Mouse (Mus musculus): ENCODE measurements around the gene Zfp319. TPM values are rescaled to one million over a fixed set of nuclear protein-coding genes. Genes with fewer than 3 reads are reported as not detected.
"Not testable (repeated sequence)": the region's sequence is repeated elsewhere in the genome, so short reads cannot be mapped to it uniquely, and the experiment has no call there.

The Zfp319 gene
- 10 to 100 TPM; 17.6 to 18.5 TPM for total RNA-seq (2021)
- long read RNA-seq, full-length matches to known transcripts = 14 of 28 reads
- long read RNA-seq, partial matches to known transcripts = 0 of 28 reads
- long read RNA-seq, other reads (novel, unspliced or antisense) = 14 of 28 reads

GRCm38 (mm10) chr8:95331720-95332436 lies at the start of gene Zfp319, which contains the start of gene Usb1:
Zfp319 (minus strand) TSS chr8:95331950.
Usb1 (plus strand) TSS chr8:95332284.
- DNase-seq (ENCODE audit: low spot score in 2 of 2) = peak; percentile 84 to 91

DNA sequence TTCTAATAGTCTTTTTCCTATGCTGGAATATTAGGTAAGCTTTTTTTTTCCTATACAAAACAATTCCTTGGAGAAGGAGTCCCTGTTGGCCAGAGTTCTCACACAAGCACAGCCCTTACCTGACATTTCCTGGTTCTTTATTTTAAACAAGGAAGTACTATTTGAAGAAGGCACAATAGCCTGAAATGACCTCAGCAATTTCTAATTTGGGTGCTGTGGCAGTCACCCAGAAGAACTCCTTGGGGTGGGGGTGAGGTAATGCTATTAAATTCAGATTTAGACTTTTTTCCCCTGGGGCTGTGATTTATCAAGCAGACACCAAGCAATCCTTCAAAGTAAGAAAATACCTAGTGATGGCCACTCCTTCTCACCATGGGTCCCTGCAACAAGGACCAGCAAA lies 49.2 kb upstream of the Zfp319 start:
- DNase-seq (ENCODE audit: low spot score in 2 of 2) = no peak

DNA sequence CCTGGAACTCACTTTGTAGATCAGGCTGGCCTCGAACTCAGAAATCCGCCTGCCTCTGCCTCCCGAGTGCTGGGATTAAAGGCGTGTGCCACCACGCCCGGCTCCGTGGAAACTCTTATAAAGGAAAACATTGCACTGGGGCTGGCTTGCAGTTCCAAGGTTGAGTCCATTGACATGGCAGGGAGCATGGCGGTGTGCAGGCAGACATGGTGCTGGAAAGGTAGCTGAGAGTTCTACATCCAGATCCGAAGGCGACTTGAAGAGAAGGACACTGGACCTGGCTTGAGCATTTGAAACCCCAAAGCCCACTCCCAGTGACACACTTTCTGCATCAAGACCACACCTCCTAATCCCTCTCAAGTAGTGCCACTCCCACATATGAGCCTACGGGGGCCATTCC lies 47.2 kb upstream of the Zfp319 start:
- DNase-seq (ENCODE audit: low spot score in 2 of 2) = not testable (repeated sequence)

DNA sequence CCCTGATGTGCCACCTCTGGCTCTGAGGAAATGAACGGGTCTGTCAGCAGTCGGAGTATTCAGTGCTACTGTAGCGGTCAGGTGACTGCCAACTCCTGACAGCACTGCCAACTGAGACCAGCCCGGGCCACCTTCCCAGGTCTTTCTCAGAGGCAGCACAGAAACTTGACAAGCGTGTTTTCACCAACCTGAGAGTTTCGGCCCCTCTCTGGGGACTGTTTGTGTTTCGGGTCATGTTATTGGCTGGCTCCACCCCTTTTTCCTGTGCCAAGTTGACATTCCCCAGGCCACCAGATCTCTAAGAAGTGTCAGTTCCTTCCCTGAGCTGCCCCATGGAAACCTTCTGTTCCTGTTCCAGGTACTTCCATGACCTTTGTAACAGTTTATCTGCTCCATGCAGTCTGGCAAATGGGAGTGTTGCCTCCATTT lies 46.1 kb upstream of the Zfp319 start:
- DNase-seq (ENCODE audit: low spot score in 2 of 2) = no peak

- no peak for DNase-seq (ENCODE audit: low spot score in 2 of 2)
These were observed 45.4 kb upstream of the Zfp319 start for GRCm38 (mm10) chr8:95377101-95377500.

GRCm38 (mm10) chr8:95376309-95376999 lies 44.7 kb upstream of the Zfp319 start:
- DNase-seq (ENCODE audit: low spot score in 2 of 2) = no peak

DNA sequence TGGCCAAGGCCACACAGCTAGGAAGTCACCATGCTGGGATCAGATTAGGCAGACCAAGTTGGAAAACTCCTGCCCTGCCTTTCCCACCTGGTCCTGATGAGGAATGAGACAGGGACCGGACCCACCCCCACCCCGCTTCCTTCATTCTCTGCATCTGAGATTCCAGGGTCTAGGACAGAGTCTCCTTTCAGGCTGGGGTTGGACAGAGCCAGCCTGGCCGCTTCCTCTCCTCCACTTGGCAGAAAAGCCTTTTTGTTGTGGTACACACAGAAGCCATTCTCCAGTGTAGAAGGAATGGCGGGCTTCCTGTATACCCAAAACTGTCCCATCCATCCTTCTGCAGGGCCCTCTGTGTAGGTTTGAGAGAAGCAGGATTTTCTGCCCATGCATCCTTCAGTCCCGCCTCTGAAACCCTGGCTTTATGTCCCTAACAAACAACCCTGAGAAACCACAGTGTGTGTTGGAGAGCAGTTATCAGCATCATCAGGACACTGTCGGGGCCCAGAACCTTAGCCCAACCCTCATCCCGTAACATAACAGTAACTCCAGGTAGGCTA lies 43.7 kb upstream of the Zfp319 start:
- no peak for DNase-seq (ENCODE audit: low spot score in 2 of 2)

DNA sequence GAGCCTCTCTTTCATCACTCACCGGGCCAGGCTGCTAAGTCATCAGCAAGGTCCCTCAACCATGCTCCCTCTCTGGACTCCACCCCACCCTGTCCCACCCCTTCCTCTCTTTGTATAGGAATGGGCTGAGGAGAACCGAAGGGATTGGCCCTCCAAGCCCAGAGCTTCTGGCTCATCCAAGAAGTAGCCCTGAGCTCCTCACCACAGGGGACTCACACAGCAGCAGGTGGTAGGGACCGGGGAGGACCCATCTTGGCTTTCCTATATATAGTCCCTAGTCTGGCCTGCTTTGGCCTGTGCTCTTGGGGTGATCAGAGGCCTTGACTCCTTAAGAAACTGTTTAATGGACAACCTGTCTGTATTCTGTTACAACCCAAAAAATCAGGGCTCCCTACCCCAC lies 42.7 kb upstream of the Zfp319 start:
- DNase-seq (ENCODE audit: low spot score in 2 of 2) = no peak

DNA sequence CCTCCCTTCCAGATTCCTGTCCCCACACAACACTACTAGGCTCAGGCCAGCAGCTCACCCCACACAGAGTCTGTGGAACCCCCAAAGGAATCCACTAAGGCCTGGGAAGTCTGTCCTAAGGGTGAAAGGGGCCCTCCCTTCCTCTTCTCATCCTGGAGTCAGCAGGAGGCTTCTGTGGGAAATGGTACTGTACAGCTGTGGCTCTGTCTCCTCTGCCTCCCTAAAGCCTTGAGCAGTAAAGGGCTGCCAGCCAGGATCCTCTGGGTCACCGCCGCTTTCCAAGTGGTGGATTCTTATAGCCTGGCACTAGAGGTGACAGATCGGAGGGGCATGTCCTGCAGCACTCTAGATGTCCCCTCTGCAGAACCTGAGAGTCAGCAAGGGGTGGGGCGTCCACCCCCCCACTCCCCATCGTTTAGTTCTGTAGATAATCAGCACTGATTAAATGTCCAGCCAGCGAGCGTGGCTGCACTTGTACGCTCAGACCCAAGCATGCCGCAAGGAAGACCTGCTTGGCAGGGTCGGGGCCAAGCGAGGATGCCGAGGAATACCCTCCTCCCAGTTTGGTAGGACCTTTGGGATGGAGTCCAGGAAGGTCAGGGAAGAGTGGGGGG lies 41.7 kb upstream of the Zfp319 start:
- DNase-seq (ENCODE audit: low spot score in 2 of 2) = no peak

DNA sequence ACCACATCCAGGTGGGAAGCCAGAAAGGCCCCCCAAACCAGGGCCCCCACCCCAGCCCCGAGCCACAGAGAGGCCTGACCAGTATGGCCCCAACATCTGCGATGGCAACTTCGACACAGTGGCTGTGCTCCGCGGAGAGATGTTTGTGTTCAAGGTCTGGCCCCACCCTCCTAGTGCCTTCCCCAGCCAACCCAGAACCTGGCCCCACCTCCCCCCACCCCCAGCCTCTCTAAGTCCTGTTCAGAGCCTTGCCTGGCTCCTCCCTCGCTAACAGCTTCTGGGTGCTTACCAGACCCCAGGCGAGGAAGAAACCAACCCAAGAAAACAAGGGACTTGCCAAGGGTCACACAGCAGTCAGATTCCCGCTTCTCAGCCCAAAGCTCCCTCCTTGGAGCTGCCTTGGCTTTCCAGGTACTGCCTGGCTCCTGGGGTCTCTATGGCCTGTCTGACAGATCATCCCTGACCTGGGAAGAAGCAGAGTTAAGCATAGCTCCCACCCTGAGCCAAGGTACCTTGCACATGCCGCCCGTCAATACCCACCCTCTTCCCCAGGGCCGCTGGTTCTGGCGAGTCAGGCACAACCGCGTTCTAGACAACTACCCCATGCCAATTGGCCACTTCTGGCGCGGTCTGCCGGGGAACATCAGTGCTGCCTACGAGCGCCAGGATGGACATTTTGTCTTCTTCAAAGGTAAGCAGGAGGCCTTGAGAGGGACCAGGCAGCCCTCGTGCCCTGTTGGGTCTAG lies 38.0 kb upstream of the Zfp319 start:
- DNase-seq (ENCODE audit: low spot score in 2 of 2) = no peak

DNA sequence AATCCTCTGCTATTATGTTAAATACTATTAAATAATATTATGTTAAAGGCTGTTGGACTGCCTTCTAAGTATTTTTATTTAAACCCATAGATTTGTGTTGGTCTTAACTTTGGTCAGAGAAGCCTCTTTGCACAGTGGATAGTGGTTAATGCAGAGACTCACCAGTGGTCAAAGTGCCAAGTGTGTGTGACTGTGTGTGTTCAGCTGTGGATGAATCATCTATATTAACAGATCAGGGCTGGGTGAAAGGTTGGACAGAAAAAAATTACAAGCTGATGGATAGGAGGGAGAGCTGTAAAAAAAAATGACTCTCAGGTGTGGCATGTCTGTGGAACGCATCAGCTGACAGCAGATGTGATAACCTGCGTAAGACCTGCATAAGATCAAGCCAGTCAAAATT lies 32.1 kb upstream of the Zfp319 start:
- DNase-seq (ENCODE audit: low spot score in 2 of 2) = no peak

- DNase-seq (ENCODE audit: low spot score in 2 of 2) = no peak
These were observed 30.5 kb upstream of the Zfp319 start for GRCm38 (mm10) chr8:95362272-95362671.

DNA sequence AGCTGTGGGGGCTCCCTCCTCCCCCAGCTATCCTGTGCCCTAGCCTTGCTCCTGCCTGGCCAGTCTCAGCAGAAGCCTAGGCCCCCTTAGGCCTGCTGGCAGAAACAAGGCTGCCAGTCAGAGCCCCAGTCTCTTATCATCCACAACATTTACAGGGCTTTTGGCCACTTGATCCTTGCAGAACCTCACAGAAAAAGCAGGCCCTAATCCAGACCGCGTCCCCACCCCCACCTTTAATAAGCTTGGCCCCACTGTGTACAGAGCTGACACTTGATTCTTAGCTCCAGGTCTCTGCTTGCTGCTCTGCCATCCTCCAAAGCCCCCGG lies 29.2 kb upstream of the Zfp319 start:
- DNase-seq (ENCODE audit: low spot score in 2 of 2) = no peak

- DNase-seq (ENCODE audit: low spot score in 2 of 2) = no peak
These were observed 28.6 kb upstream of the Zfp319 start for GRCm38 (mm10) chr8:95360181-95361015.

DNA sequence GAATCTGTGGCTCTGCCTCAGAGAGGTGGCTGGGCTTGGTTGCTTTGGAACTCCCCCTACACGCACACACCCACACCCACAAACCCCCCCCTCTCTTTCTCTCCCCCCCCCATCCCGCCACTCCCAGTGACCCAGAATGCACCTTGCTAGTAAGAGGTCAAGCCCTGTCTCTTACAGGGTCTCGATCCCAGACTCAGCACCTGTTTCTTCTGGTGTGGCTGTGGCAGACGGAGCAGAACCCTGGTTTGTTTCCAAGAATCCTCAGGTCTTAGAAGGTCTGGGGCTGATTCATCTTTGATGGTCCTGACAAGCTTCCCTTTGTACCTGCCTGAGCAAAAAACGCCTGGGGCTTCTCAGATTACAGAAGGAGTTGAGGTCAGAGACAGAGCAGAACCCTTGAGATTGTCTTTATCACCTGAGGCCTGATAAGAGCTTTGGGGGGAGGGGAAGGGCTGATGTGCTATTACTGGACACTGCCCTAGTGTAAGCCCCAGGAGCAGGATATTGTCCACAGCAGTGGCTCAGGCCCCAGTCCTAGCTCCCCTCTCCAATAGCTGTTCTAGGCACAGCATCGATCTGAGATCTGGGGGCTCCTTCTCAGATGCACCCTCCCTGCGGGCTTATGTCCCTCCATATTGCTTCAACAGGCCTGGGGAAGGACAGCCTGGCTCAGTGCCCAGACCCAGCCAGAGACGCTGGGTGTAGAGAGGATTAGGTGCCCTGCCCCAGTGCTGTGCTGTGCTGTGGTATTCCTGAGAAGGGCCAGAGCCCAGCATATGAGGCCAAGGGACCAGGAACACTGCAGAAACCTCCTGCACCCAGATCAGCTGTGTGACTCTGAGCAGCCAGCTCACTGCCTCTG lies 27.0 kb upstream of the Zfp319 start:
- no peak for DNase-seq (ENCODE audit: low spot score in 2 of 2)

GRCm38 (mm10) chr8:95354606-95355005 lies 22.9 kb upstream of the Zfp319 start:
- DNase-seq (ENCODE audit: low spot score in 2 of 2) = no peak

- no peak for DNase-seq (ENCODE audit: low spot score in 2 of 2)
These were observed 21.4 kb upstream of the Zfp319 start for GRCm38 (mm10) chr8:95352871-95353866.
